Mouse (Mus musculus): ENCODE measurements around the gene Sidt1.
"Not testable (repeated sequence)": the region's sequence is repeated elsewhere in the genome, so short reads cannot be mapped to it uniquely, and the experiment has no call there.

Sidt1 gene

DNA sequence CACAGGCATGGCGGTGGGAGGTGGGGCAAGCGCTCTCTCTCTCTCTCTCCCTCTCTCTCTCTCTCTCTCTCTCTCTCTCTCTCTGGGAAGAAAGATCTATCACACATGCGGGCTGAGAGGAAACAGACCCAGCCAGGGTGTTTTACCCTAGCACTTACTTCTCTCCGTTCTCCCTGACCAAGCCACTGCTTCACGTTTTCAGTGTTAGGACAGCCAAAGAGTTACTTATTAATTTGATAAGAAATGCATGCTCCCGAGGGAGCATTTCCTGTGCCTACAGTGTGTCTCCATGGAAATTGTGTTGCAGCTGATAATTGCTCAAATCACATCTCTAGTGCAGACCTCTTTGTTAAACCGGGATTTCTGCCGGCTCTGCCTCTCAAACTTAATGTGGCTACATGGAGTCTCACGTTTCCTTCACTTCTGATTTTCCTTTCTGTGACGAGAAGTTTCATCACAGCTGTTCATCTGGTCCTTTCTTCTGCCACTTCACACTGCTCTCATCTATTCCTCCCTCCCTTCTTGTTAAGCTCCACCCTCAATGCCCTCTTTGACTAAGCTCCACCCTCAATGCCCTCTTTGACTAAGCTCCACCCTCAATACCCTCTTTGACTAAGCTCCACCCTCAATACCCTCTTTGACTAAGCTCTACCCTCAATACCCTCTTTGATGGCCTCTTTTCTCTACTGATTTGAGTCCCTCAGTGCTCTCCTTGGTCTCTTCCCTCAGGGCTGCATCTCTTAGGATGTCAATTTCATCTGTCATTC, 30.7 kb downstream of the Sidt1 start:
- DNase-seq, result no peak

DNA sequence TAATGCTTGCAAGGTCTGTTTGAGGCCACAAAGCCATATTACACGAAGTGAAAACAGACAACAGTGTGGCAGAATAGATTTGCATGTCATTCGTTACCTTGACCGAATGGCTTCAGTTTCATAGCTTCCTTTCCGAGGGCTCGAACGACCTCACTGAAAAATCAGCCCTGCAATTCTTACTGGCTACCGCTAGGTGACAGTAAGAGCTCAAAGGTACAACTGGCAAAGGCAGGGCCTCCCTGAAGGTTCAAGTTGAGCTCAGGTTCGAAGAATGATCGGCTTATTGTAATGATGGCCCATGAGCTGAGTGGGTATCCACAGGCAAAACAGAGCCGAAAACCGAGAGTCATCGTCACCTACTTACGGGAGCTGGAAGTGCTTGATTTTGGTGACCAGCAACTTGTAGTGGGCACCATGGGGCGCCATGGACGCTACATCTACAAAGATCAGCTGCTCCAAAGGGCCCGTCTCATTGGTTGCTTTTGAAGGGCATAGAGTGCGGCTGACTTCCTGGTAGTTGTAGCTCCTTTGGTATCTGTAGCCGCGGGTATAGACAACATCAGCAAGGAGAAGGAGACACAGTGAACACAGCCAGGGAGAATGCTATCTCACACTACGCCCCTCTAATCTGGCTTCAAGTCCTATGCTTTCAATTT, 33.4 kb downstream of the Sidt1 start:
- DNase-seq, result no peak

DNA sequence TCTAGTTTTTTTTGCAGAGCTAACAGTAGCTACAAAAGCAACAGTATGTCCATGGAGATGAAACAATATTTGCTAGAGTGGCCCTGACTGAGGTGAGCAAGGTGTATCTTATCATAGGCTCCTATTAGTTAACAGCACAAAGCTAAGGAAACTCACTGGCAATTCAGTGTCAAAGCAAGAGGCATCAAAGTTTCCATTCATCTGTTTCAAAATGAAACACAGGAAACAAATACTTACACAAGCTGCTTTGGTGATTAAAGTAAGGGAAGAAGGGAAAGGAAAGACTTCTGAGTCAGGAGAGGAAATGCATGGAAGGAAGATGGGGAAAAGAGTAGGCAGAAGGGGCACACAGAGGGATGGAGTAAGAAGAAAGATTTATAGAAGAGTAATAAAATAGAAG, 39.0 kb downstream of the Sidt1 start:
- DNase-seq, result no peak

DNA sequence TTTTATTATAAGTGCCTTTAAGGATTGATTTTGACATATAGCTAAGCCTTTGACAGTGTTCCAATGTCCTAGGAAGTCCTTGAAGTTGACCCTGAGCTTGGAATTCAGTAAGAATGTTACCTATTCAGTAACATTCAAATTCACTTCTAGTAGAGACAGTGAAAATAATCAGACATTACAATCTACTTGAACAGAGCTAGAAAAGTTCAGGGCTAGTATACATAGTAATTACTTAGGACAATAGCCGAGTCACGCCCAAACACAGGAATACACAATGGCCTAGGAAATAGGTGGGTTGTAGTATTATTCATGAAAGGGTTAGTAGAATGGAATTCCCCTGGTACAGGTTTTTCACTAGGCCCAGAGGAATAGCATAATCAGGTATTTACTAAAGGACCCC, 40.3 kb downstream of the Sidt1 start:
- not testable (repeated sequence) for DNase-seq

DNA sequence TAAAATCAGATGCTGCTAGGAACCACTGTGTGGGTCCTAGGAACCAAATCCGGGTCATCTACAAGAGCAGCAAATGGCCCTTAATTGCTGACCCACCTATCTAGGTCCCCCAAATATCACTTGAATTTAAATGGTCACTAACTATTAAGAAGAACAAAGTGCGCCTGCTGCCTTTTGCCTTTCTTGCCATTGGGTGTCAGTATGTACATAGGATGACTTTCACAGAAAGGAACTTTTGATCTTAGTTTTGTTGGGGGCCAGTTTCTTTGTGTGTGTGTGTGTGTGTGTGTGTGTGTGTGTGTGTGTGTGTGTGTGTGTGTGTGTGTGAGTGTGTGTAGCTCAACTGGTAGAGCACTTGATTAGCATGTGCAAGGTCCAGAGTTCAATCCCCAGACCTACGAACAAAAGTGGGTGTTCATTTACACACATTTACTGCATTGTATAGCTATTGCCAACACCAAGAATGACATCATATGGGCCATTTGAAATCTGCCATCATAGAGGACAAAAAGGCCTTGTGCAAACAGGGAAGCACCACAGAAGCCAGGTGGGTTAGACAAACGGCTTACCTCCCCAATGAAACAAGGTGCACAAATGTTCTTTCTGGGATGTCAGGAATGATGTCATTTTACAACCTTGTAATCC, 43.9 kb downstream of the Sidt1 start:
- DNase-seq, result no peak

DNA sequence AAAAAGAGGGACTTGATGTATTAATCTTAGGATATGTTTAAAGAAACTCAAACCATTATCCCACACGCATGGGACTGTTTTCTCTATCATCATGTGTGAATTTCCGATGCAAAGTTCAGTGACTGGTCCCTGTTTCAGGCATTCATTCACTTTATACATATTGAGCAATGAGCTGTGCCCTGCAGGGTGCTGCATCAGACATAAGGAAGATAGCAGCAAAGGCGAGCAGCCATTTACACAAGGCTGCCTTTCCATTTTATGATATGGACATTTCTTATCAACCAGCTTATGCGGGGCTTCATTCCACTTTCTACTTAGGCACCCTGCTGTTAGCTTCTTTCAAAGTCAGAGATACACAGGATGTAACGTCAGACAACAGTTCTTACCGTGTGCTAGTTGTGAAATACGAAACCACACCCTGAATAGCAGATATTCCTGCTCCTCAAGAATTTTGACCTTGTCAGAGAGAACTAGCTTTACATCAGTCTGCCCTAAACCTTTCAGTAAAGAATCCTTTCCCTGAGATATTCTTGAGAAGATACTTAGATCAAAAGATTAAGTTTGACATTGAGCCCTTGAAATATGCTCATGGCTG, 45.5 kb downstream of the Sidt1 start:
- DNase-seq, result peak; percentile 64

DNA sequence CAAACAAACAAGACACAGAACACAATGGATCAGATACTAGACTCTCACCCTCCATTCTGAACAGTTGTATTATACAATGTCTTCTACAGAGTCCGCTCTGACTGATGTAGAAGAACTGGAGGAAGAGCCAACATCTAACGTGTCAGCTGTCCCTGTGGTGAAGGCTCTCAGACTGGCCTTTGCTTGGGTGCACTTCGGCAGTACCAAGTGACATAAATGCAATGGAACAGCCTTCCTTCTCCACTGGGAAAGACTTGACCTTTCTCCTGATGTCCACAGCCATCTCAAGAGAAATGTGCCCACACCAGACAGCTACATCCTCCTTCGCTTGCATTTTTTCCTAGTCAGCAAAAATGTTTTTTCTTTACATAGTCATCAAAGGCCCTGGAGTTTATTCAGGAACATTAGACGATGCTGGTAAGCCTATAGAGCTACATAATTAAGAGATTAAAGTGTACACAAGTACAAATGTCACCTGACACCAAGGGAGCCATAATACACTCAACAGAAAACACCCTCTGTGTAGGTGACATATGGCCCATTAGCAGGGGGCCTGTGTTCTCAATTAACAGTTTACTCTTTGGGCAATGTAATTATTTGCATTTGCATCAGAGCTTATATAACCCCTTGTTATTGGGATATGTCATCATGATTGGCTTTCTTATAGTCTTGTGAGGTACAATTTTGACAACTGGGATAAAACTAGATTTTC, 50.2 kb downstream of the Sidt1 start:
- no peak for DNase-seq

DNA sequence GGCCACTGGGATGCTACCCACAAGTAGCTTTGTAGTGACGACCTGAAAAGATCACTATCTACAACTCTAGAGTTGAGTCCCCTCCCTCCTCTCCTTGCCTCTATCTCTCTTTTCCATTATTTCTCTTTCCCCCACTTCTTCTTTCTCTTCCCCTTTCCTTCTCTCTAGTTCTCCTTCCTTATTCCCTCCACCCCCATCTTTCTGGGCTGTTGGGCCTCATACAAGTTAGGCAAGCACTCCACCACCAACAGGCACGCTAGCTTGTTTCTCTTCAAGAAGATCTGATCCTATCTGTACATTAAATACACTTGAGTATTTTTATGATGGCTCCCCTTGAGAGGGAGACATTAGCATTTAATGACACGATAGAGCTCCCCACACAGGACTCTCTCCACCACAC, 51.0 kb downstream of the Sidt1 start:
- no peak for DNase-seq

DNA sequence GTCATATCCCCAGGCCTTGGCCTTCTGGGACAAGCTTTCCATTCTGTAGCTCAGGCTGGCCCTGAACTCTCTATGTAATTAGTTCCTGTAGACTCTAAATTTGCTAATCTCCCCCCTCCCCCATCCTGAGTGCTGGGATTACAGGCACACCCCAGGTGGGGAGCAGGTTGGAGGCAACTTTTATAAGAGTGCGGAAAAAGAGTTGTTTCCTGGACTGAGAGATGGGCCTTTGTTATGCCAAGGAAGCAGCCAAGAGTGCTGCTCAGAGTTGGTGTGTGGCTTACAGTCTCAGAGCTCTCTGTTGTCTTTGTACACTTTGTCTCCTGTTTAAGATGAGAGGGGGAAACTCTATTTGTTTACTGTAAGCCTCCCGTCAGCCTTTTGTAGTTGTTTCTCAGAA, 52.2 kb downstream of the Sidt1 start:
- no peak for DNase-seq

DNA sequence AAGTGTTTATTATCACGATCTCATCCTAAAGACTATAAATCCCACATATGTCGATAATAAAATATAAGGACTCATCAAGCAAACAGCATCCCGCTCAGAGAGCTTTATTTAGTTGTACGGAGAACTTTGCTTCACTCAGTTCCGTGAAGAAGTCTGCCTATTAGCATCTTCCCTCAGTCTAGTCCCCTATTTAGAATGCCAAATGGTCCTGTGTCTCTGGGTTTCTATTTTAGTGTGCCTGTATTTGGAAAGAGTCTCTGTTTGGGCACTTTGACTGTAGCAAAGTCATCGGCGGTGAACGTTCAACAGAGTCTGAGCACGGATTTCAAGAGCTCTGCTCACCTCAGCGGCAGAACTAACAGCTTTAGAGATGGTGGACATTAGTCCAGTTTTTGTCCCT, 55.8 kb downstream of the Sidt1 start:
- peak; percentile 55 for DNase-seq

DNA sequence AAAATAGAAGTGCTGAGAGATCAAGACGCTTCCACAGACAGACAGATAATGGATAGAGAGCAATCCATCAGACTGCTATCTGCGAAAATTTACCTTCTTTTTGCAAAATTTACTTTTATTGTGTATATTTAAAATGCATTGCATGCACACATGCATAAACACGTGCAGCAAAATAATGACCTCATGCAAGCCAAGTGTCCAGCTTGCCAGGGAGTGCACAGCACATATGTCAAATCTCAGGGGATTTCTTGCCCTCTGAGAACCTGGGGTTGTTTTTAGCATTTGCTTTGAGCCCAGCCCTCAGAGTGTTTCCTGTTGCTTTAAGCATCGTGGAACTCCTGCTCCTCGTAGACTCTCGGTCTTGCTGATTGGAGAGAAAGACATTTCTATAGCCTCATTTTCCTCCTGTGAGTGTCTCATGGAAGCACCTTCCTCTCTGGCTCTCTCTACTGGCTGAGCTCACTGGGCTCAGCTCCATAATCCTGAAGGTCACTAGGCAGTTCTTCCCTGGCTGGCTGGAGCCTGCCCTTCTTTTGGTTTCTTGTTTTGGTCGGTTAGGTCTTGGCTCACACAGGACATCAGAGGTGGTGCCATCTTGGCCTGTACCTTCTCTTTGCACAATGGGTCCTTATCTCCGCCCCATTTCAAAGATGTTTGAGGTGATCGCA, 61.5 kb downstream of the Sidt1 start:
- DNase-seq, result no peak

DNA sequence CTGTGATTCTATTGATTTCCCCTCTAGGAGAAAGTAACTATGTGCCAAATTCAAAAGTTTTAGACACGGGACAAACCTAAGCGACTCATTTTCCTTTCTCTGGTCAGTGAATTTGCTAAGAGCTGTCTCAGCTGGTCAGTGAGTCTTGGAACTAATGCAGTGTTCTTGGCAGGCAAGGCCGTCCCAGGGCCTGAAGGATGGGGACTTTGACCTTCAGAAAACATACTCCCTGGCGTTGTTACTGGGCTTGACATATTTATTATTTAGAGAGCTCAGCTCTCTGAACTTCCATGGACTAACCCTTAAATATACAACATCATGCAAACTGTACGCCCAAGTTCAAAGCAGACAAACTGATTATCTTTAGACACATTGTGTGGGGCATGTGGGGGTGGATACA, 62.4 kb downstream of the Sidt1 start:
- DNase-seq, result peak; percentile 94

DNA sequence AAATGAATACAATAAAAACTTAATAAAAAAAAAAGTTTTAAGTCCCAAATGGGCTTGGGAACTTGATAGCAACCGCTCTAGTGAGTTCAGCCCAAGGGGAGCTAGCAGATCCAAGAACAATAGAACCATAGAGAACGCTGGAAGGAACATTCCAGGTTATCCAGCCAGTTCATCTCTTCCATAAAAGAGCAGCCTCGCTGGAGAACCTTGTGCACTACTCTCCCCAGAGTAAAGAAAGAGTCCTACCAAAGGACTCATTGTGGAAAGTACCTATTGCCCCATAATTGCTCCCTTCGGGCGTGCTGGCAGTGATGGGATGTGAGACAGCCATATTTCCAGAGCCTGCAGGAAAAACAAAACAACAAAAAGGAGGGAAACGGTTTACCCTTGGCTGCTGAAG, 63.4 kb downstream of the Sidt1 start:
- peak; percentile 88 for DNase-seq

DNA sequence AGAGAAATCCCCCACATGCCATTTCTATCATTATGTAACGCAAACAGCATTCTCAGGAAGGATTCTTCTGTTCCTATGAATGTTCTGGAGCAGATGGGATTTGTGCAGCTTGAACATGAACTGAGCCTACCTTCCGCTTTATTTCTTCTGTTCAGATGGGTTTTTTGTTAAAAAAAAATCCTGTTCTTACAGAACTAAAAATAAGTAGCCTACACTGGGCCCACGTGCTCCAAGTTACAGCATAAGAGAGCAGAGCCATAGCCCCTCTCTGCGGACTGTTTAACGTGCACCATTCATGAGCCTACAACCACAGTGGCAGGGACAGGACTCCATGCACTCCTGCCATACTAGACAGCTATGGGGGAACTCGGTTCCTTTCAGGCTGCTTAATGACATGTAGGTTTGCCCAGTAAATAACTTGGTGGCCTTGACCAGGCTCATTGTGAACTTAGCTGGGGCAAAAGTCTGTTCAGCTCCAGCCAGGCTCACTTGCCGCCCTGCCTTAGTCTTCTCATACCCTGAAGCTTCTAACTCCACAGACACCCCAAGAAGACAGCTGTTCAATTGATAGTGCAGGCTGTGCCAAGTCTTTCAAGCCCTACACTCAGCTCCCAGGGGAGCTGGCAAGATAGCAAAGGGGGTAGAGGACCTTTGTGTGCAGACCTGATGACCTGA, 64.3 kb downstream of the Sidt1 start:
- no peak for DNase-seq

DNA sequence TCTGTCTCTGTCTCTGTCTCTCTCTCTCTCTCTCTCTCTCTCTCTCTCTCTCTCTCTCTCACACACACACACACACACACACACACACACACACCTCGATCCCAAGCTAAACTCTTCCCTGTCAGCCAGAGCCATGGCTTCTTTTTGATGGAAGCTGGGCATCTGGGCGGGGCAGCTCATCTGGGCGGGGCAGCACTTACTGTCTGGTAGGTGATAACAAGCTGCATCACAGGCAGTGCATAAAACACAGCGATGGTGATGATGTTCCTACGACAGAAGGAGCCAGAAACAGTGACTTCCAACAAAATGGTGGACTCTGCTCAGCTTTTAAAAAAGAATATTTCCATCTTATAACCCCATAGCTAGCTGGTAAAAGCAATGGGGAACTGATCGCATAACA, 67.4 kb downstream of the Sidt1 start:
- no peak for DNase-seq

DNA sequence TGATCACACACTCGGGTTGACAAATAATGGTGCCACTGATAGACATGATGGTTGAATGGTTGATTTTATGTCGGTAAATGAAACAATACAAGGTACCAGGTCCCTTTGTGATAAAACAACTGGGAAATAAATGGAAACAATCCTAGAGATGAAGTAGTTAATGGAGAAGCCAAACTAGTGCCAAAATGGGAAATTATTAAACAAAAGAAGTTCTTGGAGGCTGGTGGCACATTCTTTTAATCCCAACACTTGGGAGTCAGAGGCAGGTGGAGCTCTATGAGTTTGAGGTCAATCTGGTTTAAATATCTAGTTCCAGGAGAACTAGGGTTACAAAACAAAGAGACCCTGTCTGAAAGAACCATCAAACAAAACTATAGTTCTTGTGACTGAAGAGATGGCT, 68.1 kb downstream of the Sidt1 start:
- DNase-seq, result no peak

DNA sequence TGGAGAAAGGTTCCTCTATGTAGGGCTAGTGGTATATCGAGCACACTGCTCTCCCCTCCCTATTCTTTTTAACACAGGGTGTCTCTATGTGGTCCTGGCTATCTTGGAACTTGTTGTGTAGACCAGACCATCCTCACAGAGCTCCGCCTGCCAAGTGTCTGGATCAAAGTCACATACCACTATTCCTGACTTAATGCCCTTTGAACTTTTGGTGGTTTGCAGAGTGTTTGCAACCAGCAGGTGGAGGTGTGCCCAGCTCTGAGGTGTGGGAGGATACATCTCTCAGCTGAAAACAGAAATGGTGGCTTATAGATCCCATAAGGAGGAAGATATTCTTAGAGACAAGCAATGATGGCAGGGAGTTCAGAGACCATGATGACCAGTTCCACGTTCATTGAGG, 75.5 kb downstream of the Sidt1 start:
- no peak for DNase-seq

DNA sequence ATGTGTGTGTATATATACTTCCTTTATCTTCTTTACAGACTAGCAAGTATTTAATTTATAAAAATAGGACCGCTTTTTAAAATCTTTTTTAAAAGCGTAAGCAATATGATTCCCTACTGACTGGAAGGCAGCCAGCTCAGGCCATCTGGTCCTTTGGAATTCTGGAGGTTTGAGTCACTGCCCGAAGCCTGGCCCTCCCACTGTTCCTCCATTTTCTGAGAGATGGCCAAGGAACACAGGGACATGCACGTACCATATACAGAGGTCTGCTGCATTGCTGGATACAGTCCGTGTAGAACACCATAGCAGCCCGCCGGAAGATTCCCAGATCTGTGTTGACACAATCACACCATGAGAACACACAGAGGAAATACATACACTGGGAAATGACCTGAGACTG, 78.3 kb downstream of the Sidt1 start:
- peak; percentile 95 for DNase-seq

DNA sequence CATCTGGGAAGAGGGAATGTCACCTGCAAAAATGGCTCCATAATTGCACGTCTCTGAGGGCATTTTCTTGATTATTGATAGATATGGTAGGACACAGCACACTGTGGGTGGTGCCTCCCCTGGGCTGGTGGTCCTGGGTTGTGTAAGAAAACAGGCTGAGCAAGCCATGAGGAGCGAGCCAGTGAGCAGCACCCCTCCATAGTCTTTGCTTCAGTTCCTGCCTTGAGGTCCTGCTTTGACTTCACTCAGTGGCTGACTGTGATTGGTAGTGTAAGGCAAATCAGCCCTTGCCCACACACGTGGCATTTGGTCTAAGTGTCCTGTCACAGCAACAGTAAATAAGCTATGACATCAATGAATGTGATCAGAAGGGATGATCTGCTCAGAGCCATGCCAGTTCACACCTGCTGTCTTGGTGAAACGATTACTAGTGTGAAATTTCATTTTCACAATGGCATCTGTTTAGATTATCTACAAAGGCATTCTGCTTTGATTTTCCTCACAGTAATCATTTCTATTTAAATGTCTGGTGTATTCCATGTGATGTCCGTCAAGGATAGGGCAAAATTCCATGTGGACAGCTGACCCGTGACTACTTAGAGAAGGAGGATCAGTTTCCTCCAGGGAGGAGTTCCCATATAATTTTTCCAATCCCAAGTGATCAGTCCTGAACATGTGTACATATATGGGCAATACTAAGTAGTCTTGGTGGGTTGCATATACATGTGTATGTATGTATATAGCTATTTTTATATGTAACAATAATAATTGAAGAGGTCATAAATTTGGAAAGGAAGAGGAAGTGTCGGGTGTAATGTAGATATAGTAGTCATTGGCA, 79.0 kb downstream of the Sidt1 start:
- no peak for DNase-seq

DNA sequence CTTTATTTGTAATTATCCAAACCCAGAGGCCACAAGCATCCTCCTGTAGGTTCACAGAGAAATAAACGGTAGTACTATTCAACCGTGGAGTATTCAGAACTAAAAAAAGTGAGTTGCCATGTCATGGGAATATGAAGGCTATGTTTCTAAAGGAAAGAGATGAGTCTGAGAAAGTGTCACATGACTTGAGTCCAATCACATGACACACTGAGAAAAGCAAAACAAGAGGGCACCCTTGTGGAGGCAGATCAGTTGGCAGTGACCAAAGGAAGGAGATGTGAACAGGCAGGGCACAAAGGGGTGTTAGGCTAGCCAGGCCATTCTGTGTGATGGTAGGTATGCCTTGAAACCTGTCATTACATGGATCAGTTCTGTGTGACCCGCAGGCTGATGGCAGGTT, 80.3 kb downstream of the Sidt1 start:
- DNase-seq, result no peak

DNA sequence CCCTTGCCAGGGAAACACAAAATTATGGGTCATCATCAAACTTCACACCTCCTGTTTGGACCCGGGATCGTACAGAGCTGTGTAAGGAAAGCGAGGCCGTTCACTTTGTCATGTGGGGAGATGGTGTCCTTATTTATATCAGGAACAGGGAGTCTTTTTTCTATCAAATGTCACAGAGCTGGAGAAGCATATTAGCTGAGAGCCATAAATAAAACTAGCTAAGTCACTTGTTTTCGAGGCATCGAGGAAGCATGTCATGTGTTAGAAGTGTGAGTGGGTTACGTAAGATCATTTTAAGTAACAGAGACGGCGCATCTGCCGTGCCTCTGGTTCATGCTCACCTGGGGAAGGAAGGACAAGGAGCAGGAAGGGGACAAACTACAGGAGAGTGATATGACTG, 83.0 kb downstream of the Sidt1 start:
- peak; percentile 46 for DNase-seq
